Mouse (Mus musculus) E14TG2a.4 (cell line): ENCODE measurements around the gene Crabp1.

Experiments
- CTCF ChIP-seq: conservative IDR thresholded peaks from 2 replicates; pipeline ENCODE4 v1.5.1; 2014; ENCODE audit warnings: low read length
- NANOG ChIP-seq: IDR thresholded peaks from 2 replicates; pipeline ENCODE4 v1.6.1; 2014; ENCODE audit warnings: borderline replicate concordance, low read length, mixed read lengths
- POU5F1 ChIP-seq: IDR thresholded peaks from 2 replicates; pipeline ENCODE4 v1.6.1; 2014; ENCODE audit warnings: low read length, borderline replicate concordance

DNA sequence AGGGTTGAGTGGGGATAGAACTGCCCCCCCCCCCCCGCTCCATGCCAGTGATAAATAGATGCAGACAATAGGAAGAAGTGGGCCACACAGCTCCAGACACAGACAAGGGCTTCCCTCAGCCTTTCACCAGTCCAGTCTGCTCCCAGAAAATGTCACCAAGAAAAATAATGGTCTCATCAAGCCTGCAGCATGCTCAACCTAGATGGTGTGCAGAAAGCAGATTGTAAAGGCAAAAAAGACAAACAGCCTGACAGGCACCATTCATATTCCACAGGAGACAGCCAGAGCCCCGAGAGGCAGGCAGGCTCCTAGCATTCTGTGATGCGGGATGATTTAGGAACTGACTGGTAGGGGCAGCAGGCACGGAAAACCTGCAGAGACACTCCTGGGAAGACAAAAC, 45.4 kb downstream of the Crabp1 start:
- TF ChIP-seq CTCF (no peak), POU5F1 (no peak), NANOG (no peak)
